Mouse (Mus musculus) liver, embryonic 12.5 days (tissue): ENCODE measurements around the gene Akr7a5. TPM values are rescaled to one million over a fixed set of nuclear protein-coding genes. Genes with fewer than 3 reads are reported as not detected.
A peak's percentile ranks its signal among the peaks of the same experiment; 100 is the strongest.

Experiments used
- ATAC-seq: fragments of 200-750 bp; cut with Nextera tagmentation; 2 replicates; pipeline ENCODE4 v1.8.0; 2017; ENCODE audit warnings: moderate number of reproducible peaks, mild to moderate bottlenecking, moderate library complexity
- H3K27ac ChIP-seq: fragments of 300-500 bp; sonication (generic); 2 replicates; pipeline ENCODE4 v1.5.1; 2016; ENCODE audit warnings: mild to moderate bottlenecking
- H3K27me3 ChIP-seq: fragments of 300-500 bp; sonication (generic); replicated peaks from 2 replicates; pipeline ENCODE4 v1.6.1; 2016; ENCODE audit warnings: mild to moderate bottlenecking, moderate library complexity
- H3K36me3 ChIP-seq: fragments of 300-500 bp; sonication (generic); 2 replicates; pipeline ENCODE4 v1.6.1; 2016; ENCODE audit warnings: mild to moderate bottlenecking, moderate library complexity
- H3K4me1 ChIP-seq: fragments of 300-500 bp; sonication (generic); 2 replicates; pipeline ENCODE4 v1.6.1; 2016
- H3K4me2 ChIP-seq: fragments of 300-500 bp; sonication (generic); 2 replicates; pipeline ENCODE4 v1.6.1; 2016; ENCODE audit warnings: mild to moderate bottlenecking, moderate library complexity
- H3K4me3 ChIP-seq: fragments of 300-500 bp; sonication (generic); 2 replicates; pipeline ENCODE4 v1.5.1; 2016; ENCODE audit warnings: mild to moderate bottlenecking, moderate library complexity
- H3K9ac ChIP-seq: fragments of 300-500 bp; sonication (generic); 2 replicates; pipeline ENCODE4 v1.6.1; 2016; ENCODE audit warnings: mild to moderate bottlenecking, moderate library complexity
- H3K9me3 ChIP-seq: fragments of 300-500 bp; sonication (generic); replicated peaks from 2 replicates; pipeline ENCODE4 v1.6.1; 2016; ENCODE audit warnings: mild to moderate bottlenecking, moderate library complexity
- WGBS: fragments of 180-500 bp; shearing (Covaris S2); methylation state at CpG from one replicate; pipeline ENCODE4 v1.1.7; 2016; ENCODE audit not compliant: insufficient replicate concordance; 5-methylcytosine and 5-hydroxymethylcytosine counted together
- polyA plus RNA-seq: library from polyadenylated mRNA; unstranded; fragments of >200 nt; fragmentation: Nextera tagmentation; extraction: Ambion mirVana; gene quantifications from 2 replicates; pipeline ENCODE4 v1.2.1, GENCODE M21; 2016

Gene Akr7a5
- polyA plus RNA-seq, 1 experiment from 2014 or later: 44.0 TPM

DNA sequence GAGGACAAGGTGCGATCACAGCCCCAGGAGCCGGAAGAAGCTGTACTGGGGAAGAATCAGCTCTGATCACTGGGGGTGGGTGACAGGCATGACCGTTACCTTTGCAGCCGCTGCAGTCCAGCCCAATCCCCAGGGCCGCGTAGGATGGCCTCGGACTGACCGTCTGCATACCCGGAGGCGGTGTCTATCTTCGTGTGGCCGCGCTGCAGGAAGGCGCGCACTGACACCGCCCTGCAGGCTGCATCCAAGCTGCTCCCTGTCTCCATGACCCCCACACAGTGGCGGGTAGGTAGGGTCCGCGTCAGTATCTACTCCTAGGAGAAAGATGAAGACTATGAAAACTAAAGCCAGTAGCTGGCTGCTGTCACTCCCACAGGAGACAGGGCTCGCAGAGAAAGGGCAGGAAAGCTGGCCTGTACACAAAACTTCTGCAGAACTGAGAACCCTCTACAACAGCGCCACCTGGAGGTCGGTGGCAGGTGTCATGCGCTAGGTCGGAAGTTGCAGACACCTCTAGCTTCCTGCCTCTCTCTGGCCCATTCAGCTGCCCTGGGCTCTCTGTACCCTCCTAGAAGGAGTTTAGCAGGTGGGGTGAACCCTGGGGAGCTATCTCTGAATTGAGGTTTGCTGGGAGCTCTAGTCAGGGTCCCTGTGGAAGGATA lies 26.4 kb downstream of the Akr7a5 start:
- H3K27ac ChIP-seq: peak overlapping the region; percentile 98
- no peaks in the 10 kb centered on the region for H3K9me3 ChIP-seq
- peak overlapping the region; percentile 87 for H3K4me2 ChIP-seq
- H3K4me3 ChIP-seq: peak overlapping the region; percentile 65
- H3K9ac ChIP-seq: peak overlapping the region; percentile 74
- WGBS: 12% methylated on average over 24 of the region's 24 CpGs
- peak; percentile 71 for ATAC-seq
- H3K4me1 ChIP-seq: peaks cover 58% of the 10 kb centered on the region
- H3K27me3 ChIP-seq: no peaks in the 10 kb centered on the region
- H3K36me3 ChIP-seq: peaks cover 4% of the 10 kb centered on the region; the same call in 1 of the 2 replicates

DNA sequence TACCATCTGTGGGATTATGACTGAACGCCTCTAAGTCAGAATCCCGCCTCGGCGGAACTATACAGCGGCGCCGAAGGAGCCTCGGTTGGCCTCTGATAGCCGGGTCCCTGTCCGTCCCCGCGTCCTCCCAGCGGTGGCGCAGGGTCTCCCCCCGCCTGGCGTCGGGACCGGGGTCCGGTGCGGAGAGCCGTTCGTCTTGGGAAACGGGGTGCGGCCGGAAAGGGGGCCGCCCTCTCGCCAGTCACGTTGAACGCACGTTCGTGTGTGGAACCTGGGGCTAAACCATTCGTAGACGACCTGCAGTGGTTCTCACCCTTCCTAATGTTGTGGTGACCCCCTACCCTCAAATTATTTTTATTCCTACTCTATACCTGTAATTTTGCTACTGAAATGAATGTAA lies 27.6 kb downstream of the Akr7a5 start:
- H3K9ac ChIP-seq: peak overlapping the region; percentile 22; the same call in 1 of the 2 replicates
- H3K4me2 ChIP-seq: peak overlapping the region; percentile 87
- peaks cover 51% of the 10 kb centered on the region for H3K4me1 ChIP-seq
- H3K27ac ChIP-seq: no peak overlapping the region
- H3K9me3 ChIP-seq: no peaks in the 10 kb centered on the region
- no peak for ATAC-seq
- H3K36me3 ChIP-seq: no peaks in the 10 kb centered on the region
- no peak overlapping the region for H3K4me3 ChIP-seq
- no peaks in the 10 kb centered on the region for H3K27me3 ChIP-seq
- WGBS: 46% methylated on average over 33 of the region's 33 CpGs

DNA sequence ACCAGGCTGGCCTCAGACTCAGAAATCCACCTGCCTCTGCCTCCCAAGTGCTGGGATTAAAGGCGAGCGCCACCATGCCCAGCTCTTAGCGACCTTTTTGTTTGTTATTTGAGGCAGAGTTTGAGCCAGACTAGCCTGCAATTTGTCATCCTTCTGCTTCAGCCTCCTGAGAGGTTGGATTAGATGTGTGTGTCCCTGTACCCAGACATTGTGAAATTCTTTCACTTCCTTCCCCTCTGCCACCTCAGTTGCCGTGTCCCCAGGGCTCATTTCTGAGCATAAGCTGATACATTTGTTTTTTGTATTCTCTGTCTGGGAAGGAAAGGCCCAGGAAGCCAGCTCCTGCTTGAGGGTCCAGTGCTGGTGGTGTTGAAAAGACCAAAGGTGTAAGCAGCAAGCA lies 30.3 kb downstream of the Akr7a5 start:
- no peak for ATAC-seq
- WGBS: 62% methylated on average over 4 of the region's 4 CpGs
- H3K4me3 ChIP-seq: no peak overlapping the region
- peaks cover 13% of the 10 kb centered on the region for H3K36me3 ChIP-seq
- no peak overlapping the region for H3K9ac ChIP-seq
- H3K27me3 ChIP-seq: no peaks in the 10 kb centered on the region
- no peak overlapping the region for H3K4me2 ChIP-seq
- no peaks in the 10 kb centered on the region for H3K9me3 ChIP-seq
- H3K27ac ChIP-seq: no peak overlapping the region
- peaks cover 31% of the 10 kb centered on the region for H3K4me1 ChIP-seq

DNA sequence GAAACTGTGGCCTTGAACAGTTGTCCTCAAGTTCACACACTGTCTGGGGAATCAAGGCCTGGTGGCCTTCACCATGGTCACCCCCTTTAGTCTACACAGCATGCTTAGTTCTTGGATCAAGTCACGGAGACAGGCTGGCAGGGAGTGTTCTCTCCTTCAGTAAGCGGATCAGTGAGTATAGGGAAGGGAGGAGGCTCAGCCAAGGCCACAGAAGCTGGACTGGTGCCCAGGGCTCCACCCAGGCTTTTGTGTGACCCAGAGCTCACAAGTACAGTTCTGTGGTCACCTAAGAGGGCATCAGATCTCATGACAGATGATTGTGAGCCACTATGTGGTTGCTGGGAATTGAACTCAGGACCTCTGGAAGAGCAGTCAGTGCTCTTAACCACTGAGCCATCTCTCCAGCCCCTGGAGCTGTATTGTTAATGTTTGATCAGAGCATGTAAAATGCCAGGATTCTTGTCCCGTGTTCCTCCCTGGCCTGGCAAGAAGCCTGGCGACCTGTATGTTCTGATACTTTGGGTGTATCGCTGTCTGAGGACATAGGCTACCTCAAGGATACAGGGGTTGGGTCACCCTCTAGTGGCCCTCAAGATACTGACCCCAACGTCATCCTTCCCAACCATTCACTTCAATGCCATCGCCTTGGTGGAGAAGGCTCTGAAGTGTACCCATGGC lies 31.2 kb downstream of the Akr7a5 start:
- Histone ChIP-seq H3K27me3 (no peaks in the 10 kb centered on the region), H3K9ac (no peak overlapping the region), H3K4me1 (peaks cover 23% of the 10 kb centered on the region), H3K4me2 (no peak overlapping the region), H3K4me3 (no peak overlapping the region), H3K9me3 (no peaks in the 10 kb centered on the region), H3K27ac (no peak overlapping the region), H3K36me3 (peaks cover 21% of the 10 kb centered on the region)
- ATAC-seq: no peak
- WGBS: 65% methylated on average over 7 of the region's 7 CpGs

DNA sequence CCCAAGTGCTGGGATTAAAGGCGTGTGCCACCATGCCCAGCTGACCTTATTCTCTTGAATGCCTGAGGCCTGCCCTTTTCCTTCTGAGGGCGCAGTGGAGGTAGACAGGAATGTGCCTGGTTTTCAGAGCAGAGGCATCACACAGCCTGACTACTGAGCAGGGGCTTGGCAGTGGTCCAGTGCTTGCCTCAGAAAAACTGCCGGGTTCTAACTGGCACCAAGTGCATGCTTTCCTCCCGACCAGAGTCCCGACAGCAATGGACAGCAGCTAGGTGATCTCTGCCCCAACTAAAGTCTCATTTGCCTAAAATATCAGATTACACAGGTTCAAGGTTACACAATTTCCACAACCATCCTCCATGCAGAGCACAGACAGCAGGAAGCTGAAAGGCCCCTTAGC lies 33.2 kb downstream of the Akr7a5 start:
- Histone ChIP-seq H3K27me3 (no peaks in the 10 kb centered on the region), H3K9ac (no peak overlapping the region), H3K9me3 (no peaks in the 10 kb centered on the region), H3K4me1 (peaks cover 5% of the 10 kb centered on the region), H3K36me3 (peaks cover 42% of the 10 kb centered on the region), H3K4me3 (no peak overlapping the region), H3K27ac (no peak overlapping the region), H3K4me2 (no peak overlapping the region)
- ATAC-seq: no peak
- WGBS: 58% methylated on average over 5 of the region's 5 CpGs

DNA sequence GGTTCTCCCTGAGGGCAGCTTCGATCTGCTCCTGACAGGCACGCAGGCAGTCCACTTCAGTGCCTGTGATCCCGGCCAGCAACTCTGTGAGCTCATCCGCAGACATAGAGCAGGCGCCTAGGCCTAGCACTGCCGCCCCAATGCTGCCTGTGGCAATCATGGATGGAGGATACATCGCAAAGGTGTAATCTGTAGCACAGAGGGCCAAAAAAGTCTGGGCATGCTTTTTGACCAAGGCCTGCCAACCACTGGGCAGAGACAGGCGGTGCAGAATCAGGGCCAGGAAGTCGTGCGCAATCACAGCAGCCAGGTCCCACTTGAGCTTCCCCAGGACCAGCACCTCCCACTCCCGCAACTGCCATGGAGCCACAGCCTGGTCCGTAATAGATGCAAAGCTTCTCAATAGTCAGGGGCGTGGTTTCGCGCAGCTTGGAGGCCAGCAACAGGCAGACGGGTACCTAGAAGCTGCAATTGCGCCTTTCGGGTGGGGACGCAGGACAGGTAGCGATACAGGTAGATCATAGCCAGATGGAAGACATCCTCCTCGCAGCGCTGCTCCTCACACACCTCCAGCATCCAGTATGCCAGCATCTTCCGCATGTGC lies 35.0 kb downstream of the Akr7a5 start:
- ATAC-seq: no peak

DNA sequence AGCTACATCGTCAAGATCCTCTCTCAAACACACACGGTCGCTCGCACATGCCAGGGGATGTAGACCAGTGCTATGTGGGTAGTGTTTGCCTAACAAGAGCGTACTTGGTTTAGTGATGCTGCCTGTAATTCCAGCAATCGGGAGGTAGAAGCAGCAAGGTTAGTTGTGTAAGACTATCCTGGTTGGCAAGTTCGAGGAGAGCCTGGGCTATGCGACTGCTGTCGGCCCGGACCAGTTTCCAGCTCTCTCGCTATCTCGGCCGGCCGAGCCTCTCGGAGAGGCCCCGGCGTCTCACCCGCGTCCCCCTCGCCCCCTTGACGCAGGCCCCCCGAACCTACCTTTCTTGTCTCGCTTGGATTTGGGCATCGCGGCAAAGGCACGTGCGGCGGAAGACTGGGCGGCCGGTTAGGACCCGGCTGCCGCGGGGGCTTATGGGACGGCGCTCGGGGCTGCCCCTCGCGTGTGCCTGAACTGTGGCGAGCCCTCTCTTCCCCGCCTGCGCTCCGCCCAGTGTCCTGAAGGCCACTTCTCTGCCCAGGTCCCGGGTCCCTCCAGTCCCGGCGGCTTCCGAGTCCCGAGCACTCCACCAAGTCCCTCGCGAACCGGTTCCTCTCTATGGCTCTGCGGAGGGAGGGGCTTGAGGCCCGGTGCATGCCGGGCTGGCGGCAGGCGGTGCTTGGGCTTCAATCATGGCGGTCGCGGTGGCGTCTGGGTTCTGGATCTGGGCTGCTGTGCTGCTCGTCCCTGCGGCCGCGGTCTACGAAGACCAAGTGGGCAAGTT lies 41.6 kb downstream of the Akr7a5 start, which contains the start of the genes Mrto4, Emc1 and Ubr4:
TSS of gene Mrto4 (minus strand) at position 646 of the 781 bp plus-strand sequence.
TSS of gene Emc1 (plus strand) at position 657 of the 781 bp plus-strand sequence.
TSS of gene Ubr4 (plus strand) at position 679 of the 781 bp plus-strand sequence.
- H3K9me3 ChIP-seq: no peaks in the 10 kb centered on the region
- H3K27me3 ChIP-seq: no peaks in the 10 kb centered on the region
- H3K4me3 ChIP-seq: peak within 1 kb of the TSS; percentile 92
- H3K4me2 ChIP-seq: peak within 1 kb of the TSS; percentile 90
- H3K9ac ChIP-seq: peak within 1 kb of the TSS; percentile 91
- peaks cover 46% of the 10 kb centered on the region for H3K4me1 ChIP-seq
- H3K27ac ChIP-seq: peak within 1 kb of the TSS; percentile 95
- ATAC-seq: peak; percentile 92
- WGBS: under 1% methylated on average over 64 of the region's 64 CpGs
- peaks cover 69% of the 10 kb centered on the region for H3K36me3 ChIP-seq

More for the DNA sequence above, 35.0 kb downstream of the Akr7a5 start:
- H3K36me3 ChIP-seq: peaks cover 60% of the 10 kb centered on the region
- WGBS: 82% methylated on average over 23 of the region's 23 CpGs
- H3K9me3 ChIP-seq: no peaks in the 10 kb centered on the region
- H3K4me3 ChIP-seq: no peak overlapping the region
- H3K4me2 ChIP-seq: no peak overlapping the region
- H3K9ac ChIP-seq: no peak overlapping the region
- no peak overlapping the region for H3K27ac ChIP-seq
- H3K27me3 ChIP-seq: no peaks in the 10 kb centered on the region
- peaks cover 17% of the 10 kb centered on the region for H3K4me1 ChIP-seq

DNA sequence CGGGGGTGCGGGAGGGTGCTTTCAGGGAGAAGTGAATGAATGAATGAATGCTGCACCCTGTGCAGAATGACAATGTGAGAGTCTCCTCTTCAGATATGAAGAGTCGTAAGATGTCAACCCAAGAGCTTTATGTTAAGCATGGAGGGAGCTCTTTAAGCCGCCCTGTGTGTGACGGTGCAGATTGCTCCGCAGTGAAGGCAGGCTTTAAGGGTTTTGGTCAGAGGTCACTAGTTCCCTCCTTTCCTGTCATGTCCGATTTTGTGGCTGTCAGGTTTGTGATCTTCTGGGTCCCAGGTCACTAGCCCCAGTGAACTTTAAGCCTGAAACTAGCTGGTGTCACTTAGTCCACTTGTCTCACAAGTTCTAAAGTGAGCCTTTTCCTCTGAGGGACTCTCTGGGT lies 42.3 kb downstream of the Akr7a5 start:
- Histone ChIP-seq H3K4me1 (peaks cover 46% of the 10 kb centered on the region), H3K9ac (peak overlapping the region; percentile 91), H3K36me3 (peaks cover 69% of the 10 kb centered on the region), H3K4me3 (peak overlapping the region; percentile 92), H3K9me3 (no peaks in the 10 kb centered on the region), H3K4me2 (peak overlapping the region; percentile 90), H3K27ac (peak overlapping the region; percentile 95), H3K27me3 (no peaks in the 10 kb centered on the region)
- peak; percentile 62 for ATAC-seq
- 4% methylated on average over 7 of the region's 7 CpGs for WGBS

DNA sequence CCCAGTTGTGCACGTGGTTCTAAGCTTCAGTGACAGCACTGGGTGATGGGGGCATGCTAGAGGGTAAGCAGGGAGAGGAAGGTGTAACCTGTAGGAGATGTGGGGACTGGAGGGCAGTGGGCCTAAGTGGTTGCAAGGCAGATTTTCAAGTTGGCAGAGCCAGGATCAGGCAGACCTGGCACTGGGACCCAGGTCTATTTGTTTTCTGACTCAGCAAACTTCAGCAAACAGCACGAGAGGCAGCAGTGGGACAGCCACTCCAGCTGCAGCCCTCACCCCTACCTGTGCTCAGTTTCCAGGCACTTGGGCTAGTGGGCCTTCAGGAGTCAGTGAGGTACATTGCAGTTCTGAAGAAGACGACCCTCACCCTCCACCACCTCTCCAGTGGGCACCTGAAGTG lies 46.7 kb downstream of the Akr7a5 start:
- Histone ChIP-seq H3K4me1 (peaks cover 57% of the 10 kb centered on the region), H3K4me3 (no peak overlapping the region), H3K27ac (0 out of 2 replicates have a peak overlapping the region, but pooled peaks have one; percentile 1), H3K9me3 (no peaks in the 10 kb centered on the region), H3K36me3 (peaks cover 85% of the 10 kb centered on the region), H3K9ac (no peak overlapping the region), H3K27me3 (no peaks in the 10 kb centered on the region), H3K4me2 (no peak overlapping the region)
- 81% methylated on average over 3 of the region's 3 CpGs for WGBS
- no peak for ATAC-seq

DNA sequence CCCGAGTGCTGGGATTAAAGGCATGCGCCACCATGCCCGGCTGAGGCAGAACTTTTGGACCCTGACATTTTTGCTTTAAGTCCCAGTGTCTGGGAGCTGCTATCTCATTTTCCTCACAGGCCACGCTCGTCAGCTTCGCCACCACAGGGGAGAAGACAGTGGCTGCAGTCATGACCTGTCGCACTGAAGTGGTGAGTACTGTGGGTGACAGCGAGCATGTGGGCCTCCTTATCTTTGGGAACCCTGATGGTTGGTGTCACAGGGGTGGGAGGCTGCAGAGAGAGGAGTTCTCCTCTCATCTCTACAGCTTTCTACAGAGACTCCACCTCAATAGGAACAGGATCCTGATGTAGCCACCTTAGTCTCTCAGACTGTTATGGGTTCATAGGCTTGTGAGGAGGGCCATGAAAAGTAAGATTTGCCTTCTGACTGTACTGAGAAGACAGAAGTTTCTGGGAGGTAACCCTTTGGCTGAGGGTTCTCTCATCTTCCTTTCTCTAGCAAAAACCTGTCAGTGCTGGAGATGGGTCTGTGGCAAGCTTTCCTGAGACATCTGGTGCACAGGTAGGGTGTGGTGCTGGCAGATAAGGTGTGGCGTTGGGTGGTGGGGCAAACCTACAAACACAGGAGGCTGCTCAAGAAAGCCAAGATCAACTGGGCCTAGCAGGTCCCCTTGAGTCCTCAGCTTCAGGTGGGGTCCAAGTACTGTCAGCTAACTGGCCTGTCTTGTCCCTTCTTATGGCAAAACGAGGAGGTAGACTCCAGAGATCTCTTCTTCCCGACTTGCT lies 50.4 kb downstream of the Akr7a5 start:
- no peaks in the 10 kb centered on the region for H3K9me3 ChIP-seq
- no peaks in the 10 kb centered on the region for H3K27me3 ChIP-seq
- 37% methylated on average over 11 of the region's 11 CpGs for WGBS
- peak overlapping the region; percentile 35 for H3K4me3 ChIP-seq
- peak overlapping the region; percentile 63 for H3K4me2 ChIP-seq
- H3K9ac ChIP-seq: peak overlapping the region; percentile 57
- H3K27ac ChIP-seq: peak overlapping the region; percentile 93
- peaks cover 43% of the 10 kb centered on the region for H3K4me1 ChIP-seq
- H3K36me3 ChIP-seq: peaks cover 100% of the 10 kb centered on the region
- peak; percentile 98 for ATAC-seq

DNA sequence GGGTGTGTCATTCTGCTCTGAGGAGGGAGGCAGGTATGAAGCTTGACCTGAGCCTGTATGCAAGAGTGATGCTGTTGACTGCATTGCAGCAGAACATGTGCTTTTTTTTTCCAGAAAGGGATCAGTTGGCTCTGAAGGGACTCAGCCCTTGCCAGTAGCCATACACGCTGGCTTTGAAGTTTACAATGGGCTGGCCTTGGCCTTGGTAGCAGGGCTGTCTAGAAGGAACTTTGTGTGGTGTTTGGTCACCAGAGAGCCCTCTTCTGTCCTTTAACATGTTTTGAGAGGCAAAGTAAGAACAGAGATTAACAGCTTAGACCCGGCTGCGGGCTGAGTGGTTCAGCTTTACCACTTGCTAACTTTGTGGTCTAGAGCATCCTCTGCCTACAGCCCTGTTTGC lies 56.8 kb downstream of the Akr7a5 start:
- WGBS: 92% methylated on average over 3 of the region's 3 CpGs
- Histone ChIP-seq H3K4me1 (peaks cover 4% of the 10 kb centered on the region), H3K27me3 (no peaks in the 10 kb centered on the region), H3K9me3 (no peaks in the 10 kb centered on the region), H3K4me3 (no peak overlapping the region), H3K9ac (no peak overlapping the region), H3K36me3 (peaks cover 100% of the 10 kb centered on the region), H3K27ac (no peak overlapping the region), H3K4me2 (no peak overlapping the region)
- ATAC-seq: no peak
